Mouse (Mus musculus) fat pad, adult 2 months (tissue): ENCODE results near the gene Pmpca.

ENCODE experiments used
- DNase-seq: peaks from one replicate; pipeline ENCODE4 v3.0.0-alpha.2; 2011; ENCODE audit warnings: low read depth, low spot score; ENCODE audit errors: extremely low read depth

The Pmpca gene

DNA sequence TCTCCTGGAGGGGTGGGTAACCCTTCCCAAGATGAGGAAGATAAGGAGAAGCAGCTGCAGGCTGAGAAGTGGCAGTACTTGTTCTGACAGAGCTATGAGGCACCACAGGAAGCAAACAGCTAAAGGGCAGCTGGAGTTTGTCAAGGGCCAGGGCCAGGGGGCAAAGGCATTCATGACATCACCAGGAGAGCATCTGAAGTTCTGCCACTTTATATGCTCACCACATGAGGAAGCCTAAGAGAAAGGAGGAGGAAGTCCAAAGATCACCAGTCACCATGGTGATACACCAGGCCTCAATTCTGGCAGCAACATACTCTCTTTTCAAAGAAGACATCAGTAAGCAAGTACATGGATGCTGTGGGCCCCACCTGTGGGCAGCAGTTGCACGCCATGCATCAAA is 33.9 kb downstream of the Pmpca start:
- DNase-seq: no peak

DNA sequence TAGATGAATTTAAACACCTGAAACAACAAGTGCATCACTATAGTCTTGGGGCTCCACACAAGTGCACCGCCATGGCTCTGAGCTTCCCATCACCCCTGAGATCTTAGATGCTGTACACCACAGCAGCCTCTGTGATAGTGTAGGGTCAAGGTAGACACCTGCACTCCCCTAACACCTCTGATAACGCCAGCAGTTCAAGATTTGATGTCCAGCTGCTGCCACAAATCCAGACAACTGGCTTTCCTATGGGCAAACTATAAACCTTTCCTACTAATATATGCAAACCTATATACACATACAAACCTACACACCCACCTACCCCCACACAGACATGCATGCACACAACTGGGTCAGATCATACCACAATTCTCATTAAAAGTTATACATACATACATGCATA is 35.4 kb downstream of the Pmpca start:
- no peak for DNase-seq

DNA sequence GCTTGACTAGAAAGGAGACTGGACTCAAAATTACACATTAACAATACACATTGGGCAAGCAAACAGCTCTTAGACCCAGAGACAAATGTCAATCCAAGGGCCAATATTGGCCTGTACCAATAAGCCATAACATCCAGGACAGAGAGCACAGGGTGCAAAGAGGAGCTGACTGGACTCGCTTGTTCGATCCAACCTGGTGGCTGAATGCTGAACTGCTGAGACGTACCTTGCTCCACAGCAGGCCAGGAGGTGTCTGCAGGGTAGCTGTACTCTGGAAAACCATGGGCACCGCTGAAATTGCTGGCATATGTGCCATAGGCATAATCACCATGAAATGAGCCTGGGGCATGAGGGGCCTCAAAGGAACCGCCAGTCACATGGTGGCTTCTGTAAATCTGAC is 40.7 kb downstream of the Pmpca start:
- no peak for DNase-seq

DNA sequence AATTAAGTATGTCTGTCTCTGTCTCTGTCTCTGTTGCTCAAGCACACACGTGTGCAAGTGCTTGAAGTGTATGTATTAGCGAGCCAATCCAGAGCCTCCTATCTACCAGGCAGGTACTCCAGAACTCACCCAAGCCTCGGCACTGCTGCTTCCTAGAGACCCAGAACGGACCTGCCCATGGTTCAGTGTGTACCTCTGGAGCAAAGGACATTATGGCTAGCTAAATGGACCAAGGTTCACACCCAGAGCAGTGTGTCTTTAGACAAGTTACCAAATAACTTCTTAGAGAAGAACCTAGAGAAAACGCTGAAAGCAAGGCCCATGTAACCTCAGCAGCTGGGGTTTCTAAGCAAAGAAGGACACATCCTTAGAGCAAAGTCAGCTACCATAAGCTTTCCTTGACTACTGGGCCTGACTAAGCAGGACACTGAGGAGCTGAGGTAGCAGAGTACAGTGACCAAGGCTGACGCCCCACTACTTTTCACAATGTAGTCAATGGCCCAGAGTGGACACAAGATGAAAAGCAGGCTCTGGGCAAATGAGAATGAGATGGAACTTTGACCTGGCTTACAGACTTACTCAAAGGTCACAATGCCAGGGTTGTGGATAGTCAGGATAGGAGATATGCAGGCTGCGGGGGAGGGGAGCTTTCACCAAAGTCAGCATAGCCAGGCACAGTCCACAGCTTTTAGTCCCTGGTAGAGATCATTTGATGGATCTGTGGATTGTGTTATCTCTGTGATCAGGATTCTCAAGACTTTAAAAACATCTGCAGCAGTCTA is 45.8 kb downstream of the Pmpca start:
- DNase-seq: no peak

DNA sequence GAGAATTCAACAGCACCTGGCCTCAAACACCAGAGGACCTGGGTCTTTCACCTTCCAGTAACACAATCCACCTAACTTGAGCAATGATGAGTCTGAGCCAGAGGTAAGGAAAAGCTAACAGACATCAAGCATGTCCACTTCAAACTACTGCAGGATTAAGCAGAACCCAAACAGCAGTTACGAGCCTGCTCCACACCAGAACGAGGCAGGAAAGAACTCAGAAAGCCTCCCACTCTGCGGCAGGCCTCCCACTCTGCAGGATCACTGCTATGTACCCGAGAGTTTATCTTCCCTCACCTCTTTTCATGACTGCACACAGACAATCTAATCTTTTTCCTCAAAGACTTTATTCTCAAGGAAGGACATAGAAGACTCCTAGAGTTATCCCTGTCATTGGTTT is 48.1 kb downstream of the Pmpca start:
- no peak for DNase-seq

DNA sequence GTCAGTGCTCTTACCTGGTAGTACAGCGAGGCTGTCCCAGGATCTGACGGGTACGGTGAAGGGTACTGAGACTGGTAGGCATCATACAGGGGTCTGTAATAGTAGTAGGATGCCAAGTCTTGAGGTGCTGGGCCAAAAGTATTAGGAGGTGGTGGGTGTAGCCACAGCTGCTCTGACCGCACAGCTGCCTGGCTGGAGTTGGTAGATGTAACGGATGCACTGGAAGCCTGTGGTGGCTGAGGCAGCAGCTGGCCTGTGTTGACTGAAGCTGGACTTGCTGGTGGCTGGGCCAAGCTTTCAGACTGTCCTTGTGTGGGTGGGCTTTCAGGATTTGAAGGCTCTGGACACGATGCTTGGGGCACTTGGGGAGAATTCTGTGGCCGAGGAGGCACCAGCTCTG is 49.2 kb downstream of the Pmpca start:
- no peak for DNase-seq

DNA sequence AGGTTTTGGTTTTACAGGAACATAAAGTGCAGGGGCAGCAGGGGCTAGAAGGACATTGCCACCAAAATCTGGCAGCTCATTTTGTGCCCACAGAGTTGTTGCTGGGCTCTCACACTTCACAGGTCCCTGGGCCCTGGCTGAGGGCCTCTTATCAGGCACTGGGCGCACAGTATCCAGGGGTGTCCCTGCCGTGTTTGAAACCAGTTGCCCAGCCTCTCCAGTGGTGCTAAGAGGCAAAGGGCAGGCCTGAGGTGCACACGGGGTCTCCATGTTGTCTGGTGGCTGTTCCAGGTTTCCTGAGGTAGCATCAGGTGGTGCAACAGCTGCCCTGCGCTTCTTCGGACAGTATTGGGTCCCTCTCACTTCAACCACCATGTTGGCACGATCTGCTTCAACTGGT is 50.5 kb downstream of the Pmpca start:
- no peak for DNase-seq

DNA sequence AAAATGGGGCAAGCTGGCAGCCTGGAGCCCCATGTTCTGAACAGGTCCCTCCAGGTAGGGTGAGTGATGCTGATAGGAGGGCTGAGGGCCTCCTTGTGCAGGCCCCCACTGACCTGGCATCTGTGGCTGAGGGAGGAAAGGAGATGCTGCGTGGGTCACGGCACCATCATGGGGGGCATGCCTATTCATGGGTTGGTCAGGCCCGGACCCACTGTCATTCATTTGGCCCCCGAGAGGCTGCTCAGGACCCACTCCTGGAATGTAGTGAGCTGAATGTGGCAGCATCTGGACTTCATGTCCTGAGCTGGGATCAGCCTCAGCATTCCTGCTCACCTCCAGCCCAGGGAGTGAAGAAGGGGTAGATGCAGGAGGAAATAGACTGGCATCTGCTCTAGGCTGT is 52.1 kb downstream of the Pmpca start:
- DNase-seq: no peak

DNA sequence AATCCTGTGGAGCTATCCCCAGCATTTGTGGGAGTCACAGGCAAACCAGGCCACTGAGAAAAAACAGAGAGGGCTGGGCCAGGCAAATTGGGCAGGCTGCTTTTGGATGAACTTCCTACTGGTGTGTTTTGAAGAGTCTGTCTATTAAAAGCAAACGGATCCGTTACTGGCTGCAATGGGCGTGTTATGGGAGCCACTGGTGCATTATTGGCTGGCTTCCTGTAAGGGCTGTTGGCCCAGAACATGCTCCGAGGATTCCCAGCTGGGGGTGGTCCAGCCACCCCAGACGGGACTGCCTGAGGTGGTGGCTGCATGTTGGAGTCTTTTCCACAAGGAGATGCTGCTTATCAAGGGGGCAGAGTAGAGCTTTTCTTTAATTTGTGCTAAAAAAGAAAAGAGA is 52.5 kb downstream of the Pmpca start:
- no peak for DNase-seq

DNA sequence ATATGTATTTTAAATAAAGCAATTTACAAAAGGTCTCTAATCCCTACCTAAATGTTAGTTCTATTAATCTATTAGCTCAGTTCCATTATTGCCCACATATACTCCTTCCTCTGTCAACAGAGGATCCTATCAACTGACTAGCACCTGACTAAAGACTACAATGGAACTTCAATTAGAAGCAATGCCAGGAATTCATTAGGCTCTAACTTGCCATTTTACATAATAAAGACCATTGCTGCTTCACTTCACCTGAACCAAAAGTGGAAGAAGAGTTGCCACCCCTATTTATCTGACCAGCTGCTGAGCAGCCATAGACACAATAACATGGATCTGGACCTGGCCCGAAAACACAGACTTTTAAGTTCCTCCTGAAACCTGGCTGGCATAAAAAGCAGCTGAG is 53.7 kb downstream of the Pmpca start:
- DNase-seq: no peak

DNA sequence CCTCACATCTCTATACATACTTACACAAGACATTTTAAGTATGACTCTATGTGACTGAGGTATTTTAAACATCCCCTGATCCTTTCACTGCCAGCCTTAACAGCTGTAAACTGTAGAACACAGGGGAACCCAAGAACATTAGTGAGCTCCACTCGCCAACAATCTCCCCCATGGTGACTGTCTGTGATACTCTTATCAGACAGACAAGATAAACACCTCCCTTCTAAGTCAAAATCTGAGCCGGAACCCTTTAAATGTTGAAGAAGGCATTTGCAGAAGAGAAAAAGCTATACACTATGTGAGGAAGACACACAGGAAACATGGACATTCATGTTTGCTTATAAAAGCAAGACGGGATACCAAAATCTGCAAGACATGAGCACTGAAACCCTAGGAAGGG is 54.7 kb downstream of the Pmpca start:
- DNase-seq: no peak

DNA sequence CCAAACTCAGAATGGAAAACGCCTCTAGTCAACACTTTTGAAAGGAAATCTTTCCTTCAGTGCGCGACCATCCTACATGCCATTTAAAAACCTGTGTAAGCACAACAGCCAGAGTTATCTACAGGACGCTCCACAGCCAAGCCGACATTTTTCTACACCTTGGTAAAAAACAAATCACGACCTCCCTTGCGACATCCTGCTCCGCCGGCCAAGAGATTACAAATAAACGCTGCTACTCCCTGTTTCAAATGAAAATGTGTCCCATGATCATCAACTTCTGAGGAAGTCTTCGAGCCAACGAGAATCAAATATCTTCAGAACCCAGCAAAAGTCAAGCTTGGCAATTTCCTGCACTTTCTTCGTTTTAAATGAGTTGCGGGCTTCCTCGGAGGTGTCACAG is 55.2 kb downstream of the Pmpca start:
- DNase-seq: no peak

DNA sequence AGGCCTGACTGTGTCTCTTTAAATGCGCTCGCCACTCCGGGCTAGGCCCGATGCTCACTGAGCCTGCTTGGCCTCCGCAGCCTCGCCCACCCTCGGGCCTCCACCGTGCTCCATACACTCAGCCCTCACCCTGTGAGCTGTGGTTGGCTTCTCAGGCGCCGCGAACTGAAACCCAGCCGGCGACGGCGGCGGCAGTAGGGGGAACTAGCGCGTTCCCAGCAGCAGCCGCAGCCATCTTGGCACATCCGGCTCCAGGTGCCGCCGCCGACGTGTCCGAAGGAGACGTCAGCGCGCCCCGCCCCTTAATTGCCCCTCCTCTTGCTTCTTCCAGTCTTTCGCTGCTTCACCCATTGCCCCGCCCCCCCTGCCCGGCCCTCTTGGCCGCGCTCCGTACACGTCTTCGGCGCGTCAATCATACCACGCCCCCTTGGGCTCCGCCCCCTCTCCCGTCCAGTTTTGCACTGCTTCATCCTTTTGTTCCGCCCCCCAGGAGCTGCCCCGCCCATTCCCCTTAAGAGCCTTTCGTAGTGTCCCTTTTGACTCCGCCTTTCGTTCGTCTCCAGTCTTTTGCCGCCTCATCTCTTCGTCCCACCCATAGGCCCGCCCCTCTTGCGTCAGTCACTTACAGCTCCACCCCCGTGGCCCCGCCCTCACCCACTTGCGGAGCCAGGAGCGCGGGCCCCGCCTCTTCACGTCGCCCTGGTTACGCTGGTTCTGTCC is 56.0 kb downstream of the Pmpca start, which contains the start of gene Sec16a:
Sec16a (minus strand) TSS at position 271 of the 720 bp plus-strand sequence.
- peak; percentile 99 for DNase-seq

DNA sequence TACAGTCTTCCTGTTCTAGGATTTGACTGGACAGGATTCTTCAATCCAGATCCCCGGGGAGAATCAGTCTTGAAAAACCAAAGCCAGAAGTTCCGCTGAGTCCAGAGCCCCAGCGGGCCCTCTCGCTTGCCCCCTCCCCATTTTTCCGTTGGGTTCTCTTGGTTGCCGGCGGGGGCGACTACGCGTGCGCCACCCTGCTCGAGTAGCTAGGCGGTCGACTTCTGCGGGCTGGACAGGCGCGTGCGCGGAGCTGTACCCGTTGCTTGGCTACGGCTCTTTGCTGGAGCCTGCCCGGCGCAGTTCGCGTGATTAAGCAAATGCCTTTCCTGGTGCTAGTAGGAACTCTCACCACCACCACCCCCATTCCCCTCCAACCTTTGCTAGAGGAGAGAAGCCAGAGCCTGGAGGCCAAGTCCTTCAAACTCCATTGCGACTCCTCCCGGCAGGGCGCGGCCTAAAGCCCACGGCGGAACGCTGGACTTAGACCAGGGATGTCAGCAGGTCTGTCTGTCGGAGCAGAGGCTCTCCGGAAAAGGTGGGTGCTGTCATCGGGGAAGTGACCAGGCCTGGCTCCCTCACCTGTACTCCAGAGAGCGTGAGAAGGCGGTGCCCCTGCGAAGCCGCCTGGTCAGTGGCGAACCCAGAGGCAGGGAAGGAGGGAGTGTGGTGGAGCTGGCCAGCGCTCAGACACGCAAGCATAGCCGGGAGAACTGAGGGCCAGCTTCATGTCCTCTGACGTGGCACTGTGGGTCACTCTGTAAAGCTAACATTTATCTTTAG is 56.7 kb downstream of the Pmpca start:
- DNase-seq: no peak

DNA sequence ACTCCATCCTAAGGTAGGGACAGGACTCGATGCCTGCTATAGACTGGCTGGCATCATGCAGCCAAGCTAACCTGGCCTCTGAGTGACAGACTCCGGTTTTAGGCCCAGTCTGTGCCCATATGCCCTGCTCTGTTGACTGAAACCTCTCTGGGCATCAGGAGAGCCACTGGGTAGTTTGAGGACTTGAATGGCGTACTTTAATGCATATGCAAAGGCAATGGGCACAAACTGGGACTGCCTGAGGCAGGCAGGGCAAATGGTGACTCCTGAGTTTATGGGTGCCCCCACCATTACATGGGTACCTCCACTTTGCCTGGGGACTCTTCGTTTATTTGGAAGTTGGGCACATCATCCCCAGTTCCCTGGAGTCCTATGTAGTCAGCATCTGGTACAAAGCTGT is 57.5 kb downstream of the Pmpca start:
- DNase-seq: no peak
